Mouse (Mus musculus) bone marrow, adult 2 months (tissue): ENCODE data around the gene Nt5c.

Experiments used
- CTCF ChIP-seq: fragments of 200-500 bp; IDR thresholded peaks from 2 replicates; pipeline ENCODE4 v1.5.1; 2011; ENCODE audit warnings: low read length, control low read depth; ENCODE audit not compliant: control insufficient read depth, insufficient read depth
- POLR2A ChIP-seq: fragments of 200-500 bp; IDR thresholded peaks from 2 replicates; pipeline ENCODE4 v1.6.1; 2011; ENCODE audit warnings: low read depth, mild to moderate bottlenecking, control low read depth, low read length, borderline replicate concordance; ENCODE audit not compliant: control insufficient read depth

GRCm38 (mm10) chr11:115461846-115462242, 29.8 kb downstream of the Nt5c start:
- TF ChIP-seq POLR2A, result no peak
- no peak for TF ChIP-seq CTCF
